Mouse (Mus musculus) stomach, embryonic 15.5 days (tissue): ENCODE data around the gene Snx18. TPM values are rescaled to one million over a fixed set of nuclear protein-coding genes. Genes with fewer than 3 reads are reported as not detected.

Experiments
- ATAC-seq: fragments of 200-750 bp; cut with Nextera tagmentation; 2 replicates; pipeline ENCODE4 v1.8.0; 2017; ENCODE audit warnings: low read depth, moderate number of reproducible peaks, moderate TSS enrichment; ENCODE audit not compliant: insufficient read depth, low FRiP score
- H3K27ac ChIP-seq: fragments of 300-500 bp; sonication (generic); 2 replicates; pipeline ENCODE4 v1.5.1; 2015; ENCODE audit warnings: mild to moderate bottlenecking, inconsistent platforms
- H3K27me3 ChIP-seq: fragments of 300-500 bp; sonication (generic); replicated peaks from 2 replicates; pipeline ENCODE4 v1.6.1; 2015; ENCODE audit warnings: inconsistent platforms
- H3K36me3 ChIP-seq: fragments of 300-500 bp; sonication (generic); 2 replicates; pipeline ENCODE4 v1.6.1; 2015; ENCODE audit warnings: inconsistent platforms
- H3K4me1 ChIP-seq: fragments of 300-500 bp; sonication (generic); 2 replicates; pipeline ENCODE4 v1.6.1; 2015; ENCODE audit warnings: inconsistent platforms
- H3K4me2 ChIP-seq: fragments of 300-500 bp; sonication (generic); 2 replicates; pipeline ENCODE4 v1.6.1; 2015; ENCODE audit warnings: mild to moderate bottlenecking, inconsistent platforms
- H3K4me3 ChIP-seq: fragments of 300-500 bp; sonication (generic); replicated peaks from 2 replicates; pipeline ENCODE4 v1.5.1; 2015; ENCODE audit warnings: inconsistent platforms
- H3K9ac ChIP-seq: fragments of 300-500 bp; sonication (generic); 2 replicates; pipeline ENCODE4 v1.6.1; 2015; ENCODE audit warnings: inconsistent platforms
- H3K9me3 ChIP-seq: fragments of 300-500 bp; sonication (generic); 2 replicates; pipeline ENCODE4 v1.6.1; 2016; ENCODE audit warnings: inconsistent platforms
- WGBS: fragments of 180-500 bp; shearing (Covaris S2); methylation state at CpG from one replicate; pipeline ENCODE4 v1.1.7; 2015; 5-methylcytosine and 5-hydroxymethylcytosine counted together
- polyA plus RNA-seq: library from polyadenylated mRNA; unstranded; fragments of >200 nt; fragmentation: Nextera tagmentation; extraction: Ambion mirVana; gene quantifications from 2 replicates; pipeline ENCODE4 v1.2.1, GENCODE M21; 2015

The Snx18 gene
- polyA plus RNA-seq, 1 experiment from 2014 or later, result 22.9 TPM

DNA sequence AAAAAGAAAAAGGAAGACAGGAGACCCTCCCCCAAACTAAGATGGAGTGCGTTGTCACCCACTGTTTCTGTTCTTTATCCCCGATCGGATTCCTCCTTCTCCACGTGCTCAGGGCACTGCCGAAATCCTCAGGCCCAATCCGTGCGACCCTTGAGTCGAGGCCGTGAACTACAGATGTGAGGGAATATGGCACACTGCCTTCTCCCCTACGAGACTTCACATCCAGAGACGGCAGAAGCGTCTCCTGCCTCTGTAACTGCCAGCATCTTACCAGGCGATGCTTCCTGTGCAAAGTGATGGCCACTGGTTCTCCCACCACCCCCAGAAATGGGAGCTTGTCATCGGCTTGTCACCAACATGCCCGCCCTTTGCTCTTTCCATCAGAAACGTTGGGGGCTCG is 24.7 kb downstream of the Snx18 start:
- no peak overlapping the region for H3K4me3 ChIP-seq
- H3K9me3 ChIP-seq, result no peaks in the 10 kb centered on the region
- no peak overlapping the region for H3K9ac ChIP-seq
- no peak overlapping the region for H3K27ac ChIP-seq
- H3K27me3 ChIP-seq, result no peaks in the 10 kb centered on the region
- peaks cover 4% of the 10 kb centered on the region; the same call in 1 of the 2 replicates for H3K36me3 ChIP-seq
- WGBS, result 86% methylated on average over 17 of the region's 17 CpGs
- no peak overlapping the region for H3K4me2 ChIP-seq
- H3K4me1 ChIP-seq, result peaks cover 29% of the 10 kb centered on the region
- ATAC-seq, result no peak

DNA sequence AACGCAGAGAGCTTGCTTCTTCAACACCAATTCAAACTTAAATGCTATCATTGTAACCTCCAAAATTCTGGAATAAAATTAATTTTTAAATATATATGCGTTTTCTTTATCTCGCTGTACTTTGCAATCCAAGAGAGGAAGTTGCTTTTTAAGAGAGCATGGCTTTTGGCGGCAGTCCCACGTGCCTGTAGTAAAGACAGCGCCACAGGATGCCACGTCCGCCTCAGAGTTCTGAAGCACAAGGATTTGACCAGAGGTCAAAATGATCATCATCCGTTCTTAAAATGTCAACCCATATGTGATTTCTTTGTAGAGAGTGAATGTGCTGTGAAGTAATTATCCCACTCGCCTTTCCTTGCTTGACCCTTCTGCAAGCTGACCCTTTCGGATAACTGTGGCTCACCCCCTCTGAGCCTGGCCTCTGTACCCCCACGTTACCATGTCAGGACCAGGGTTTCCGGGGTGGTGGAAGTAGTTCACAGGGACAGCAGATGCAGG is 25.6 kb downstream of the Snx18 start:
- H3K27ac ChIP-seq, result no peak overlapping the region
- ATAC-seq, result no peak
- H3K36me3 ChIP-seq, result peaks cover 4% of the 10 kb centered on the region; the same call in 1 of the 2 replicates
- H3K4me1 ChIP-seq, result peaks cover 29% of the 10 kb centered on the region
- no peak overlapping the region for H3K4me2 ChIP-seq
- H3K9ac ChIP-seq, result no peak overlapping the region
- no peaks in the 10 kb centered on the region for H3K9me3 ChIP-seq
- H3K27me3 ChIP-seq, result no peaks in the 10 kb centered on the region
- WGBS, result 77% methylated on average over 13 of the region's 13 CpGs
- H3K4me3 ChIP-seq, result no peak overlapping the region

GRCm38 (mm10) chr13:113591336-113591735 is 27.0 kb downstream of the Snx18 start:
- no peak overlapping the region for H3K4me2 ChIP-seq
- H3K9ac ChIP-seq, result no peak overlapping the region
- peaks cover 4% of the 10 kb centered on the region; the same call in 1 of the 2 replicates for H3K36me3 ChIP-seq
- no peaks in the 10 kb centered on the region for H3K9me3 ChIP-seq
- WGBS, result 77% methylated on average over 11 of the region's 11 CpGs
- H3K27ac ChIP-seq, result no peak overlapping the region
- no peak overlapping the region for H3K4me3 ChIP-seq
- peaks cover 22% of the 10 kb centered on the region for H3K4me1 ChIP-seq
- no peak for ATAC-seq
- H3K27me3 ChIP-seq, result no peaks in the 10 kb centered on the region

DNA sequence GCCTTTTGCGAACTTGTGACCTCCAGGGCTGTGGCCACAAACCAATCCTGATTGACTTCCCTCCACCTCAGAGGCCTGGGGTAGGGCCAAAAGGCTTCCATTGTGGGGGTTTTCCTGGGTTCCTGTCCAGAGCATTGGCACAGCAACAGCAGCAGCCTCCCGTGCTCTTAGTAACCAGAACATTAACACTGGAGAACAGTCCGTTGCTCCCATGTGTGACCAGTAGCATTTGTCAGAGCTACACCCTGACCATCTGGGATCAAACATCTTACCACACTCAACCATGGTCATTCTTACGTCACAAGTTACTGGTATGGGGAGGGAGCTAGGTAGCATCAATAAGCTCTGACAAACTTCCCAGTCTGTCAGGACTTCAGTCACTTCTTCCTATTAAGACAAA is 28.1 kb downstream of the Snx18 start:
- no peak overlapping the region for H3K4me3 ChIP-seq
- 84% methylated on average over 4 of the region's 4 CpGs for WGBS

GRCm38 (mm10) chr13:113589499-113589898 is 28.9 kb downstream of the Snx18 start:
- ATAC-seq, result no peak
- no peak overlapping the region for H3K9ac ChIP-seq
- H3K27me3 ChIP-seq, result no peaks in the 10 kb centered on the region
- H3K9me3 ChIP-seq, result no peaks in the 10 kb centered on the region
- 58% methylated on average over 7 of the region's 7 CpGs for WGBS
- H3K4me2 ChIP-seq, result no peak overlapping the region
- no peak overlapping the region for H3K4me3 ChIP-seq
- H3K4me1 ChIP-seq, result peaks cover 9% of the 10 kb centered on the region; the same call in 1 of the 2 replicates
- no peak overlapping the region for H3K27ac ChIP-seq
- peaks cover 4% of the 10 kb centered on the region; the same call in 1 of the 2 replicates for H3K36me3 ChIP-seq

More for the DNA sequence above, 28.1 kb downstream of the Snx18 start:
- H3K9ac ChIP-seq, result no peak overlapping the region
- peaks cover 4% of the 10 kb centered on the region; the same call in 1 of the 2 replicates for H3K36me3 ChIP-seq
- H3K27me3 ChIP-seq, result no peaks in the 10 kb centered on the region
- no peak overlapping the region for H3K4me2 ChIP-seq
- no peaks in the 10 kb centered on the region for H3K9me3 ChIP-seq
- ATAC-seq, result no peak
- H3K27ac ChIP-seq, result no peak overlapping the region
- peaks cover 10% of the 10 kb centered on the region for H3K4me1 ChIP-seq

DNA sequence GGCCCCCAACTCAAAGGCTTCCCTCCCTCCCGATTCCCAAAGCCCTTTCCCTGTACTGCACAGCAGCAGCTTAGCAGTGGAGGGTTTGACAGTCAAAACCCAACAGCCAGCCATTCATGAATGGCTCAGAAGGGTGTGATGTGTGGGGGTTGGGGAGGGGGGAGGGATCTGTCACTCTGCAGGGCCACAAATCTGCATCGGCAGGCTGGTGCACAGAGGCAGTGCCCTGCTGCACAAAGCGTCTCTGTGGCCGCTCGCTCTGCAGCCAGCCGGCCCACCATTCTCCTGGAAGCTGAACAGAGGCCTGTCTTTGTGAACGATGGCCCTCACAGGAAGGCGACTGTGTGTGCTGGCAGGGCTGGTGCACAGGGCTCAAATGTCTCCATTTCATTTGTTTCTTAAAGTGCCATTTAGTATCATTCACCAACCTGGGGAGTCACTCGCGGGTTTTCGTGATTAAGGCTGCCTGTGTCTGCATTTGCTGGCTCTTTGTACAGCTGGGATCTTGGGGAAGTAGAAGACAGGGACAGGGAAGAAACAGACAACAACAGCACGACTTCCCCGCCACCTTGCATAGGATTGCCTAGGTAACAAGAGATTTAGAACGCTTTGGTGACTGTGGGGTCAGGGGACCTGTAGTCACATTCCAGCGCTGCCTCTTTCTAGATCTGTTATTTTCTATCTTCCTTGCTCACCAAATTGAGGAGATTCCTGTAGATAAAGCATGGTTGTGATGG is 31.0 kb downstream of the Snx18 start:
- no peak for ATAC-seq
- WGBS, result 30% methylated on average over 15 of the region's 15 CpGs

DNA sequence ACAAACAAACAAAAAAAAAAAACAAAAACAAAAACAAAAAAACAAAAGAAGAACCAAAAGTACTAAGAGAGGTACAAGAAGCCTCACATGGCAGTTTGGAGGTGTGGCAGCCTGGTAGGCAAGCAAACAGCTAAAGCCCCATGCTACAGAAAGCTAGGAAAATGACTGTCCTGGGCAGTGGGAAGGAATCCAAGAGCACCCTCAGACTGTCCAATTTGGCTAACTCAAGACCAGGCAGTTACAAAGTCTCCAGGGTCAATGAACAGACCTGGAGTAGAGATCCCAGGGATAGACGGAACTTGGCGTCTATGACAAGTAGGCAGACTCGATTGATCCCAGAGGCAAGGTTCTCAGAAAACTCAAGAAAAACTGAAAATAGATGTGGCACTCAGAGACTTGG is 32.8 kb downstream of the Snx18 start:
- H3K4me2 ChIP-seq, result no peak overlapping the region
- 89% methylated on average over 3 of the region's 3 CpGs for WGBS
- H3K27ac ChIP-seq, result no peak overlapping the region
- no peaks in the 10 kb centered on the region for H3K9me3 ChIP-seq
- H3K4me1 ChIP-seq, result peaks cover 9% of the 10 kb centered on the region; the same call in 1 of the 2 replicates
- no peaks in the 10 kb centered on the region for H3K27me3 ChIP-seq
- no peak overlapping the region for H3K4me3 ChIP-seq
- no peak for ATAC-seq
- no peaks in the 10 kb centered on the region for H3K36me3 ChIP-seq
- H3K9ac ChIP-seq, result no peak overlapping the region

More for the DNA sequence above, 31.0 kb downstream of the Snx18 start:
- Histone ChIP-seq H3K9ac (no peak overlapping the region), H3K9me3 (no peaks in the 10 kb centered on the region), H3K27ac (no peak overlapping the region), H3K4me2 (no peak overlapping the region), H3K36me3 (no peaks in the 10 kb centered on the region), H3K27me3 (no peaks in the 10 kb centered on the region), H3K4me3 (no peak overlapping the region), H3K4me1 (peaks cover 9% of the 10 kb centered on the region; the same call in 1 of the 2 replicates)

DNA sequence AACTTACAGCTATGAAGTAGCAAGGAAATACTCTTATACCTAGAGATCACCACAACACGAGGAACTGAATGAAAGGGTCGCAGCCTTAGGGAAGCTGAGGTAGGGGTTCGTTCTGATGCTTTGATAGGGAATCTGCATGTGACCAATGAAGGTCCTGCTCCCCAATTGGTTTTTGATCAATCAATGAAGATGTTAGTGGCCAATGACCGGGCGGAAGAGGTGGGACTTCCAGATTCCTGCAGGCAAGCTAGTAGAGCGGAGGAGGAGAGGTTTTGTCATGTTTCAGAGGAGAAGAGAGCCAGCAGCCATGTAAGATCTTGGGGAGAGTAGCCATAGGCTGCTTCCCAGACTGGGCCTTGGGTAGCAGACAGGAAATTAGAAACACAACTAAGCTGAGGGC is 33.9 kb downstream of the Snx18 start:
- ATAC-seq, result no peak
- Histone ChIP-seq H3K9ac (no peak overlapping the region), H3K4me3 (no peak overlapping the region), H3K4me2 (no peak overlapping the region), H3K27me3 (no peaks in the 10 kb centered on the region), H3K27ac (no peak overlapping the region), H3K36me3 (no peaks in the 10 kb centered on the region), H3K9me3 (no peaks in the 10 kb centered on the region), H3K4me1 (peaks cover 6% of the 10 kb centered on the region; the same call in 1 of the 2 replicates)
- WGBS, result 80% methylated on average over 6 of the region's 6 CpGs

DNA sequence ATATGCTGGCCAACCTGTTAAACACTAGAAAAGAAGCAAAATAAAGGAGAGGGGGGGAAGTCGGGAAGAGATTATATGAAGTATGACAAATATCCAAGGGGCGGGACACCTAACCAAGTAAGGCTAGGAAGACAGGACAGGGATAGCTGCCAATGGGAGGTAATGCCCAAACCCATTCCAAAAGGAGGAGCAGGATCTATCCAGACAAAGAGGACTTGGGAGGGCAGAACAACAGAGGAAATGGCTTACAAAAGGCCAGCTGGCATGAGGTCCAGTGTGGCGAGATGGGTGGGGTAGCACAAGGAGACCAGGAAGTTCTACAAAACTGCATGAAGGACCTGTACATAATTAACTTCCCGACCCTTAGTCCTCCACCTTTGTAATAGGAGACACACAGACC is 34.8 kb downstream of the Snx18 start:
- Histone ChIP-seq H3K27ac (no peak overlapping the region), H3K4me3 (no peak overlapping the region), H3K9me3 (no peaks in the 10 kb centered on the region), H3K36me3 (no peaks in the 10 kb centered on the region), H3K9ac (no peak overlapping the region), H3K4me1 (peaks cover 6% of the 10 kb centered on the region; the same call in 1 of the 2 replicates), H3K4me2 (no peak overlapping the region), H3K27me3 (no peaks in the 10 kb centered on the region)
- ATAC-seq, result no peak
- WGBS, result 57% methylated on average over 4 of the region's 4 CpGs

DNA sequence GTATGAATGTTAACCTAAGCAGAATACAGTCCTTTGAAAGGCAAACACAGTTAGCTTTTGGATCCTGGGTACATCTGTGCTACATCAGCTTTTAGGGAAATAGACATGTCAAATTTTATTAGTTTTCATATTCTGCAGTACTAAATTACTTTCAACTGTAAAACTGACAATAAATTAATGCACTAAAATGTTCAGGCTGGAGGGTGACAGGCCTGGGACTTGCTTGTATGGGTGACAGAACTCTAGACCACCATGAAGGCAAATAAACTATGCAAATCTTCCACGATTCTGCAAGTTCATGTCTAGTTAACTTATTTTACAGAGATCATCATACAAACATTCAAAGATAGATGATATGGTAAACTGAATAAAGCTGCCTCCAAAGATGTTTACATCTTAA is 36.3 kb downstream of the Snx18 start:
- H3K9me3 ChIP-seq, result no peaks in the 10 kb centered on the region
- H3K9ac ChIP-seq, result no peak overlapping the region
- peaks cover 2% of the 10 kb centered on the region; the same call in 1 of the 2 replicates for H3K4me1 ChIP-seq
- no peak overlapping the region for H3K4me3 ChIP-seq
- H3K27ac ChIP-seq, result no peak overlapping the region
- H3K36me3 ChIP-seq, result no peaks in the 10 kb centered on the region
- WGBS, result 42% methylated on average over 1 of the region's 1 CpGs
- H3K27me3 ChIP-seq, result no peaks in the 10 kb centered on the region
- no peak overlapping the region for H3K4me2 ChIP-seq
- ATAC-seq, result no peak

DNA sequence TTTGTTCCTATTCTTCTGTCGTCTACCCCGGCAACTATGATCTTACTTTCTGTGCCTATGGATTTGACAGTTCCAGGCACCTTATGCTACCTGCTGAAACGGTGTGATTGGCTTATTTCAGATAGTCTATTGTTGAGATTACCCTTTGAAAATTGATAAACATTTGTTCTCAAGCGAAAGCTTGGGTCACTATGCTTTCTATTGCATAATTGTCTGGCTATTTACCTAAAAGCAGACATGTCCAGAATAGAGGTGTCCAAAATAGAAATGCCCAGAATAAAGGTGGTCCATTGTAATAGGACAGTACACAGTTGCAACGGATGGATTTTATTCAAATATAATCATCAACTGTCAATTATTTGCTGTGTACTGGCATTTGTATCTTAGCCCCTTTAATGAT is 36.9 kb downstream of the Snx18 start:
- Histone ChIP-seq H3K27ac (no peak overlapping the region), H3K27me3 (no peaks in the 10 kb centered on the region), H3K9me3 (no peaks in the 10 kb centered on the region), H3K4me2 (no peak overlapping the region), H3K4me3 (no peak overlapping the region), H3K9ac (no peak overlapping the region), H3K4me1 (no peaks in the 10 kb centered on the region), H3K36me3 (no peaks in the 10 kb centered on the region)
- no peak for ATAC-seq
- WGBS, result 82% methylated on average over 5 of the region's 5 CpGs

DNA sequence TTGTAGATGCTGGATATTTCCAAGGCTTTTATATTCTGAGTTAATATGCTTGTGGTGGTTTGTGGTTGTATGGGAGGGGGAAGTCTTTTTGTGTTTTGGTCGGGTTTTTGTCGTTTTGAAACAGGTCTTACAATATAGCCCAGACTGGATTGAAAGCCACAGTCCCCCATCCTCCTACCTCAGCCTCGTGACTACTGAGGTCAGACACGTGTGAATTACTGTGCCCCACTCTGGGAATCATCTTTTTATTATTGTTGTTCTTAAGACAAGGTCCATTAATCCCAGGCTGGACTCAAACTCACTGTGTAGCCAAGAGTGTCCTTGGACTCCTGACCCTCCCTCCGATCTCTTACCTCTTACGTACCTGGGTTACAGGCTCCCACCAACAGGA is 38.0 kb downstream of the Snx18 start:
- no peak overlapping the region for H3K9ac ChIP-seq
- WGBS, result 75% methylated on average over 6 of the region's 6 CpGs
- H3K4me2 ChIP-seq, result no peak overlapping the region
- H3K9me3 ChIP-seq, result no peaks in the 10 kb centered on the region
- no peak overlapping the region for H3K27ac ChIP-seq
- no peaks in the 10 kb centered on the region for H3K36me3 ChIP-seq
- no peak for ATAC-seq
- H3K27me3 ChIP-seq, result no peaks in the 10 kb centered on the region
- no peak overlapping the region for H3K4me3 ChIP-seq
- H3K4me1 ChIP-seq, result no peaks in the 10 kb centered on the region
